Mouse (Mus musculus): ENCODE results near the gene Trim26.

Gene Trim26

GRCm38 (mm10) chr17:36900001-36900400 is 63.1 kb downstream of the Trim26 start:
- DNase-seq (ENCODE audit: low read depth) = no peak

DNA sequence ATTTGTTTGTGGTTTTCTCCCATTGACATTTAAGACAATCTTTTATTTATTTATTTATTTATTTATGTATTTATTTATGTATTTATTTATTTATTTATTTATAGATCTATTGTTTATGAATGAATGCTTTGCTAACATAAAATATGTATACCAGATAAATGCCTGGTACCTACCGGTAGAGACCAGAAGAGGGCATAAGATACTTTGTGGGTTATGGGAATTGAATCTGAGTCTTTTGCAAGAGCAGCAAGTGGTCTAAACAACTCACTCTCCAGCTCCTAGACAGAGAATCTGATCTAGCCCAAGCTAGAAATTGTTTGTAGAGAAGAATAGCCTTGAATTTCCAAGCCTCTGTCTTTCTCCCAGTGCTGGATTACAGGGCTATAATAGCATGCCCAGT is 63.8 kb downstream of the Trim26 start:
- no peak for DNase-seq (ENCODE audit: low read depth)

DNA sequence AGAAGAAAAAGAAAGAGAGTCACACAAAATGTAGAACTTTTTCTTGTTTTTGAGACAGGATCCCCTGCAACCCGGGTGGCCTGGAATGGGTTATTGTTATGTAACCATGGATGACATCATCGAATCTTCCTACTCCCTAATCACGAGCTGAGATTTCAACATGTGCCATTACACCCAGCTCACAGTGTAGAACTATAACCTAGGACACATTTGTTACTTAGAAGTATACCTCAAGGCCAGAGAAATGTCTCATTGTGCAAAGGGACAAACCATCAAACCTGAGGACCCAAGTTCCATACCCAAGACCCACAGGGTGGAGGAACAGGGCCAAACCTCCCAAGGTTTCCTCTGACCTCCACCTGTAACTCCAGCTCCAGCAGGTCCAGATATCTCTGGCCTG is 66.7 kb downstream of the Trim26 start:
- DNase-seq (ENCODE audit: low read depth) = no peak

GRCm38 (mm10) chr17:36908235-36908634 is 71.3 kb downstream of the Trim26 start:
- DNase-seq (ENCODE audit: low read depth) = no peak

All from fibroblast of lung, adult 2 months (primary cell).